Mouse (Mus musculus): ENCODE measurements around the gene Lars2.

The Lars2 gene

GRCm38 (mm10) chr9:123394856-123395255 is 28.1 kb downstream of the Lars2 start:
- no peak for DNase-seq

- DNase-seq = no peak
These were observed 31.0 kb downstream of the Lars2 start for GRCm38 (mm10) chr9:123397701-123398100.

GRCm38 (mm10) chr9:123402215-123402614 is 35.5 kb downstream of the Lars2 start:
- DNase-seq = no peak

DNA sequence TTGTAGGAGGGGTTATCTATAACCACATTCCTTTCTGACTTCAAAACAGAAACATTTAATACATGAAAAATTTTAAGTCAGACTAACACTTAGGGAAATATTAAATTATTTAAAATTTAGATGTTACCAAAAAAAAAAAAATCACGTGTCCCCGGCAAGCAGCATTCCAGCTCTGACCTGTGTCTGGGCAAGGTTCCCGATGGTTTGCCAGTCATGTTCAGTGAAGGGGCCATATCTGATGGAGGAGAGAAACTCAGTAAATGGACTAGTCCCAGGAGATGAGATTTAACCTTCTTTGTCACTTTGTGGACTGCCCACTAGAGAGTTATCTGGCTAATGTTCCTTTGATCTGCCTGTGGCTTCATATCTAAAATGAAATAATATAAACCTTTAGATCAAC is 36.3 kb downstream of the Lars2 start:
- DNase-seq = no peak

- DNase-seq = no peak
These were observed 38.5 kb downstream of the Lars2 start for GRCm38 (mm10) chr9:123405231-123405630.

- DNase-seq = no peak
These were observed 42.0 kb downstream of the Lars2 start for GRCm38 (mm10) chr9:123408771-123409170.

DNA sequence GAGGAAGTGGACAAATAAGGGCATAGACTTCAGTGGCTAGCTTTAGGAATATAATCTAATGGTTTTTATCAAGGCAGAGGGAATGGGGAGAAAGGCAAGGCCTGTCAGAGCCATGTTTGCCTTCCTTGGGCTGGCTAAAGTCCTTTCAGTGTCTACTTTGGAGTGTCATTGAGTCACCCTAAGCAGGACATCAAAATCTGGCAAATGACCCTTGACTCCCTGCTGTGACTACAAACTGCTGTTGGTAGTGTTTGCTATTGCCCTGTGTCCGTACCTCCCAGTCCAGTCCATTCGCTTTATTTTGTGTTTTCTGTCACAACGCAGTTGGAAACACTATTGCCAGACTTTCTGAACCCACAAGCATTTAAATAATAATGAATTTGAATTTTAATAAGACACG is 63.1 kb downstream of the Lars2 start:
- DNase-seq = no peak

DNA sequence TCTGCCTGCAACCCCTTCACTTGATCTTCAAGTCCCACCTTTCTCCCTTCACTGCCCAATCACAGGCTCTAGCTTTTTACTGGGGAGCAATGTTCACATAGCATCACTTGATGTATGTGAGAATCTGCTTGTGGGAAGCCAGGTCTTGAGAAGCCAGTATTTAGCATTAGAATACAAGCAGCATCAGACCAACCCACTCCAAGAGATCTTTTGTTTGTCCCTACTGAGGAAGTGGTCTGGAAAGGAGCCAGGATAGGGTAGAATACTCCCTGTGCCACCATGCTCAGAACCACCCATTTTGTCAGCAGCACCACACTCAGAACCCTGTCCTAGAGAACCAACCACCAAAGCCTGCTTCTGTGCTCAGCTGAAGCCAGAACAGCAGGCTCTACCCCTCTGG is 64.2 kb downstream of the Lars2 start:
- no peak for DNase-seq

- DNase-seq = no peak
These were observed 71.5 kb downstream of the Lars2 start for GRCm38 (mm10) chr9:123438223-123438622.

GRCm38 (mm10) chr9:123440230-123441058 is 73.7 kb downstream of the Lars2 start:
- DNase-seq = no peak

- peak in 1 of 2 experiments; percentile 7 for DNase-seq
These were observed 80.4 kb downstream of the Lars2 start for GRCm38 (mm10) chr9:123447101-123447500.

GRCm38 (mm10) chr9:123448594-123448993 is 81.9 kb downstream of the Lars2 start:
- no peak for DNase-seq

- peak in 1 of 2 experiments; percentile 12 for DNase-seq
These were observed 83.4 kb downstream of the Lars2 start for GRCm38 (mm10) chr9:123450174-123450573.

DNA sequence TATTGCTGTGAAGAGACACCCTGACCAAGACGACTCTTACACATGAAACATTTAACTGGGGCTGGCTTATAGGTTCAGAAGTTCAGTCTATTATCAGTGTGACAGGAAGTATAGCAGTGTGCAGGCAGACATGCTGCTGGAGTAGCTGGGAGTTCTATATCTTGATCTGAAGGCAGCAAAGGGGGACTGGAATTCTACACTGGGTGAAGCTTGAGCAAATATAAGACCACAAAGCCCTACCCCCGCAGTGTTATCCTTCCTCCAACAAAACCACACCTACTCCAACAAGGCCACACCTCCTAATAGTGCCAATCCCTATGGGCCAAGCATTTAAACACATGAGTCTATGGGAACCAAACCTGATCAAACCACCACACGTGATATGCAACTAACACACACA is 85.0 kb downstream of the Lars2 start:
- DNase-seq = no peak

DNA sequence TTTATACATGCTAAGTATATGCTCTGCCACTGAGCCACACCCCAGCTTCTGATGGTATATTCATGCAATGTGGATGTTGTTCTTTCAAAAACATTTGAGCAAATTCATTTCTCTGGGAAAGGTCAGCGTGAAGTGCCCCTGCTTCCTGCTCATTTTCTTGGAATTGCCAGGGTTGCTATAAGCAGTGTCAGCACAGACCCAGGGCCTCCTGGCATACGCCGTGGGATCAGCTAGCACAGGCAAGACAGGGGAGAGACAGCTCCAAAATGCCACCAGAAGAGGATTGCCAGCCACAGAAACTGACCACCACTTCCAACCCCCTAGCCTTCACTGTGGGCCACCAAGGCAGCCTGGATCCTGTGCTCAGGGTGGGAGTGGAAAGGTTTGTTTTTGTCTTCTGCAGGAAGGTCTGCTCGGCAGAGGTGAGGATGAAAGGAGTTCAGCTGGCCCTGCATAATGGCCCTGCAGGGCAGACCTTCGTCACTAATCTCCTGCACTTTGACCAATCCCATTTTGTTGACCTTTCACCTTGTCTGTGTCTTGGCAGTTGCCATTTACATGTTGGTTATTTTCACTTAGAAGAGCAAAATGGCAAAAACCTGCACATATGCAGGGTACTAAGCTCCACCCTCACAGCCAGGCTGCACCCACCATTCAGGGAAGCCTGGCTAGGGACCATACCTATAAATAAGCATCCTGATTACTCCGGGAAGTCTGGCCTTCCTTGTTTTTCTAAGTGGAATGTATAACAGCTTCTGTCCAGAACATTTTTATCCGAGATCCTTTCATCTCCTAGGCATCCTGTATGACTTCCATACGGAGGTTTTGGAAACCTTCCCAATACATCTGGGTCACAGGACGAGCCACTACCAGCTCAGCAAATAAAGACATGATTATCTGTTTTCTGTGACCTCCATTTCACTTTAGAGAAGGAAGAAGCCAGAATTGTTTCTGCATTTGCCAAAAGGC is 90.2 kb downstream of the Lars2 start:
- no peak for DNase-seq

- no peak for DNase-seq
These were observed 90.9 kb downstream of the Lars2 start for GRCm38 (mm10) chr9:123457603-123458002.

GRCm38 (mm10) chr9:123467141-123467620 is 100.5 kb downstream of the Lars2 start:
- no peak for DNase-seq

GRCm38 (mm10) chr9:123468406-123469085 is 101.8 kb downstream of the Lars2 start:
- no peak for DNase-seq

- no peak for DNase-seq
These were observed 102.4 kb downstream of the Lars2 start for GRCm38 (mm10) chr9:123469087-123469486.

DNA sequence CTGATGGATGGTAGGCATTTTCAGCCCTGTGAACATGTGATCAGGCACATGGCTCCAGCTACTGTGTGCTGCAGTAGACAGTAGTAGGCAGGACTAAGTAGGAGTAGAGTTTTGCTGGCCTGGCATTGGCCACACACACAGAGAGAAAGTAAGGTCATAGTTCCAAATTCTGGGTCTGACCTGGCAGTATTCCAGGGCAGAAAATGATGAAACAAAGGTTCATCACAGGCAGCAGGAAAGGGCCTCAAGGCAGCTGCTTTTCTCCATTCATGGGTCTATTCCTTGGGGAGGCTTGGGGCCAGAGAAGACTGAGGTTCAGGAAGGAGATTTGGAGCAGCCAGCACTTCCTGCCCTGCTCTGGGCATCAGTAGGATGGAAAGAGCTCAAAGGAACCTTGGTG is 106.7 kb downstream of the Lars2 start:
- no peak for DNase-seq

GRCm38 (mm10) chr9:123475569-123475968 is 108.8 kb downstream of the Lars2 start:
- DNase-seq = no peak

DNA sequence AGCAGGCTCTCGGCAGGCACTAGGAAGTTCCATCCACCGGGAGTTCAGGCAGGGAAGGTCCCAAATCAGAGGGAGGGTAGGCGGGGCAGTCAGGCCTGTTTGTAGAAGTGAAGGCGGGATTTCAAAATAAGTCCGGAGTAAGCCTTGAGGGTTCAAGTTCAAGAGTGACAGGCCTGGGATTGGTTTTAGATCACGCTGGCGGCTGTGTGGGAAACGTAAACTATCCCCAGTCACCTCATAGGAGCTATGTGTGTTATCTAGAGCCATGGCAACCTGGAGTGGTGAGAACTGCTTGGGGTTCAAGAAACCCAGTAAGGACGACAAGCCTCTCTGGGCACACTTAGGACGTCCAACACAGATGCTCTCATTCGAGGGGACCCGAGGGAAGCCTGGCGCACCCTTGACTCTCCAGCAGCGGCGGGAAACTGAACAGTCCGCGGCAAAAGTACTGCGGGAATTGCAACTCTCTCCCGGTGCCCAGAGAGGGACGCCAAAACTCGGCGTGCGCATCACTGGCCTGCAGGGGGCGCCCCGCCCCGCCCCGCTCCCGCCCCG is 111.4 kb downstream of the Lars2 start:
- DNase-seq = peak; percentile 32 to 49

Data from thymus, adult 18-20 months (tissue).